Mouse (Mus musculus): ENCODE results near the gene Ube2k.
A peak's percentile ranks its signal among the peaks of the same experiment; 100 is the strongest.

Gene Ube2k

GRCm38 (mm10) chr5:65538829-65539228 is 1.8 kb downstream of the Ube2k start:
- DNase-seq: no peak

GRCm38 (mm10) chr5:65539786-65540185 is 2.8 kb downstream of the Ube2k start:
- no peak for DNase-seq

- DNase-seq: no peak
Observed at GRCm38 (mm10) chr5:65541889-65542288, 4.9 kb downstream of the Ube2k start.

- DNase-seq: no peak
Observed at GRCm38 (mm10) chr5:65543491-65543890, 6.5 kb downstream of the Ube2k start.

- no peak for DNase-seq
Observed at GRCm38 (mm10) chr5:65544616-65545015, 7.6 kb downstream of the Ube2k start.

- no peak for DNase-seq
Observed at GRCm38 (mm10) chr5:65549677-65550076, 12.6 kb downstream of the Ube2k start.

GRCm38 (mm10) chr5:65557109-65557508 is 20.1 kb downstream of the Ube2k start:
- DNase-seq: no peak

GRCm38 (mm10) chr5:65561125-65561893 is 24.3 kb downstream of the Ube2k start:
- DNase-seq: no peak

GRCm38 (mm10) chr5:65565486-65565885 is 28.5 kb downstream of the Ube2k start:
- DNase-seq: no peak

- DNase-seq: no peak
Observed at GRCm38 (mm10) chr5:65574876-65575275, 37.8 kb downstream of the Ube2k start.

- DNase-seq: no peak
Observed at GRCm38 (mm10) chr5:65575896-65576295, 38.9 kb downstream of the Ube2k start.

- DNase-seq: no peak
Observed at GRCm38 (mm10) chr5:65578545-65578944, 41.5 kb downstream of the Ube2k start.

GRCm38 (mm10) chr5:65586291-65586690 is 49.3 kb downstream of the Ube2k start:
- DNase-seq: peak; percentile 11

GRCm38 (mm10) chr5:65590199-65590598 is 53.2 kb downstream of the Ube2k start:
- no peak for DNase-seq

GRCm38 (mm10) chr5:65592421-65592820 is 55.4 kb downstream of the Ube2k start:
- no peak for DNase-seq

- no peak for DNase-seq
Observed at GRCm38 (mm10) chr5:65599681-65600080, 62.6 kb downstream of the Ube2k start.

- DNase-seq: no peak
Observed at GRCm38 (mm10) chr5:65606820-65607219, 69.8 kb downstream of the Ube2k start.

GRCm38 (mm10) chr5:65609769-65610168 is 72.7 kb downstream of the Ube2k start:
- no peak for DNase-seq

- no peak for DNase-seq
Observed at GRCm38 (mm10) chr5:65610541-65610940, 73.5 kb downstream of the Ube2k start.

- no peak for DNase-seq
Observed at GRCm38 (mm10) chr5:65613152-65613924, 76.3 kb downstream of the Ube2k start.

GRCm38 (mm10) chr5:65624340-65624739 is 87.3 kb downstream of the Ube2k start:
- no peak for DNase-seq

- DNase-seq: no peak
Observed at GRCm38 (mm10) chr5:65638896-65639295, 101.9 kb downstream of the Ube2k start.
